Mouse (Mus musculus): ENCODE results near the gene Vps11.

GRCm38 (mm10) chr9:44379862-44380261, 18.4 kb upstream of the Vps11 start:
- TF ChIP-seq CTCF (IDR thresholded peaks at IDR 0.05; ENCODE audit: extremely low read depth, insufficient read length, insufficient replicate concordance, low read depth, low read length) (no peak), POLR2A (IDR thresholded peaks at IDR 0.05; ENCODE audit: low read depth, low read length) (no peak)

Measured in small intestine, adult 2 months (tissue).